Mouse (Mus musculus) heart, adult 18-20 months (tissue): ENCODE measurements at regions not wholly inside any gene's neighbourhood (a gene's known extent, or its start where the extent isn't known, plus 50 kb on each side); places are given as distances from the start of the nearest gene placed in this dataset.
A peak's percentile ranks its signal among the peaks of the same experiment; 100 is the strongest.
"Not testable (repeated sequence)": the region's sequence is repeated elsewhere in the genome, so short reads cannot be mapped to it uniquely, and the experiment has no call there.

Experiments used
- DNase-seq, 2 experiments: peaks; one replicate each; pipeline ENCODE4 v3.0.0; 2021 to 2022; ENCODE audit warnings: mixed read lengths in 1 of 2

- DNase-seq, result no peak
These were observed 589.3 kb downstream of the Dcdc2c start for GRCm38 (mm10) chr12:27962908-27963307.

GRCm38 (mm10) chr12:27960064-27960463, 592.1 kb downstream of the Dcdc2c start:
- no peak for DNase-seq

- no peak for DNase-seq
These were observed 604.6 kb downstream of the Dcdc2c start for GRCm38 (mm10) chr12:27947646-27948045.

- DNase-seq, result no peak
These were observed 604.6 kb upstream of the Sox11 start for GRCm38 (mm10) chr12:27946866-27947459.

GRCm38 (mm10) chr12:27945411-27945810, 603.0 kb upstream of the Sox11 start:
- no peak for DNase-seq

DNA sequence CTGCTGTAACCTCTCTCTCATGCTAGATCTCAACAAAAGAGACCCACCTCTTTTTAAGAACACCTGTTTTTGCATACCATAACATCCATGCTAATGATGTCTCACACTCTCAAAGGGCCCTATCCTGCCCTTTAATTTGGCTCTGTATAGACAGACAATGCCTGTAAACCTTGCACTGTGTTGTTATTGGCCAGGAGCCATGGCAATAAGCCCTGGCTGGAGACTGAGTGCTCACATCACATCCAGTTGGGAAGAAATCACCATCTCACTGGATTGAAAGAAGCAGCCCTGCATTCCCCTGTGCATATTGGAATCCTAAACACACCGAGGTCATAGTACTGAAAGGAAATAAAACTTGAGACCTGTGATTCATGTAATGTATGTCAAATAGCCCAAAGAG, 598.7 kb upstream of the Sox11 start:
- peak; percentile 2 to 4 for DNase-seq

GRCm38 (mm10) chr12:27932382-27933140, 590.2 kb upstream of the Sox11 start:
- no peak for DNase-seq

DNA sequence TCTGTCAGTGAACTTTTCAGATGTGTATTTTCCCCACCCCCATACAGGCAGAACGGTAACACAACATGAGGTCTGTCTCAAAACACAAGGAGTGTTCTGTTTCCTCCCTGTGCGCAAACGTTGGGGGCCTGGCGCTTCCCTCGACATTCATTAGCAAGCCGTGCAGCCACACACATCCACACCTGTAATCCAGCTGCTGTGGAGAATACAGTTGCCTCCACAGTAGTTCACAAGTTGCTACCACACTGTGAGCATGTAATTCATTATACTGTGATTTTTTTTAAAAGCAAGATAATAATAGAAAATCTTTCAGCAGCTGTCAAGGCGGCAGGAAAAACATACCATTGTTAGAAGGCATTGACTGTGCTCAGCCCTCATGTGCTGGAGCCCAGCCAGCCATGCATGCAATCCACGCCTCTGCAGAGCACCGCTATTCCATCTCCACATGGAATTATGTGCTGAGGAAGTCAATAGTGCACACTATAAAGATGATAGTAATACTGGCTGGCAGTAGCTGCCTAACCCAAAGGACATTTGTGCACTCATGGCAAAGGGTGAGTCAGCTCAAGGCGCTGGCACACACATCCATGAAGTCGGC, 586.1 kb upstream of the Sox11 start:
- no peak for DNase-seq

DNA sequence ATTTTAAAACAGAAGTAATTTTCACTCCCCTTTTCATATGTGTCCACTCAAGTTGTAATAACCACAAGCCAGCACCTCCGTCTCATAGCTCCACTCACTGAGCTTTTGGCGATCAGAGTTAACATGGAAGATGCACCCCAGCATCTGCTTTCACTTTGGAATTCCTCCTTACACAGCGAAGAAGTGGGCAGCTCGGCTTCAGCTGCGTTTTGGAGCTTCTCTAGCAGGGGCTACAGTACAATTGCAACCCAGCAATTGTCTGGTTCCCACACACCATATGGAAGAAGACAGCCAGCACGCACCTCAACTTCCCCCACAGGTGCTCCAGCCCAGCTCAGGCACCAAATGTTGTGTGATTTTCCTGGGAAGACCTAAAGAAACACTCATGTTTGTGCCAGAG, 584.4 kb upstream of the Sox11 start:
- DNase-seq, result no peak

DNA sequence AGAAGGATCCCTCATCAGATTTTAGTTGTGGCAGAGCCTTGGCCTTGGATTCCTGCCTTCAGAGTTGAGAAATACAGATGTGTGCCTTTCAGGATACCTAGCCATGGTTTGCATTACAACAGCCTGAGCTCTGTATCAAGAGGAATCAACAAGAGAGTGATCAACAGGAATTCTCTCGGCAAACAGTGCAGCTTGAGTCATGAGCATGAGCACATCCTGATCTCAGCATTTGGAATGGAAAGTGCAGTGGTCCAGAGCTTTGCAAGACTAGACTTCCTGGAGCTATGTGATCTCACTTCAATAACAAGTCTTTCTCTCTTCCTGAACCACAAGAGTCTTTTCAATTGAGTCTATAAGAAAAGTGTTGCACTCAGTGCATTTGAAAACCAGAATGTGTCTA, 578.2 kb upstream of the Sox11 start:
- DNase-seq, result no peak

- peak in 1 of 2 experiments; percentile 4 for DNase-seq
These were observed 574.1 kb upstream of the Sox11 start for GRCm38 (mm10) chr12:27916401-27916920.

DNA sequence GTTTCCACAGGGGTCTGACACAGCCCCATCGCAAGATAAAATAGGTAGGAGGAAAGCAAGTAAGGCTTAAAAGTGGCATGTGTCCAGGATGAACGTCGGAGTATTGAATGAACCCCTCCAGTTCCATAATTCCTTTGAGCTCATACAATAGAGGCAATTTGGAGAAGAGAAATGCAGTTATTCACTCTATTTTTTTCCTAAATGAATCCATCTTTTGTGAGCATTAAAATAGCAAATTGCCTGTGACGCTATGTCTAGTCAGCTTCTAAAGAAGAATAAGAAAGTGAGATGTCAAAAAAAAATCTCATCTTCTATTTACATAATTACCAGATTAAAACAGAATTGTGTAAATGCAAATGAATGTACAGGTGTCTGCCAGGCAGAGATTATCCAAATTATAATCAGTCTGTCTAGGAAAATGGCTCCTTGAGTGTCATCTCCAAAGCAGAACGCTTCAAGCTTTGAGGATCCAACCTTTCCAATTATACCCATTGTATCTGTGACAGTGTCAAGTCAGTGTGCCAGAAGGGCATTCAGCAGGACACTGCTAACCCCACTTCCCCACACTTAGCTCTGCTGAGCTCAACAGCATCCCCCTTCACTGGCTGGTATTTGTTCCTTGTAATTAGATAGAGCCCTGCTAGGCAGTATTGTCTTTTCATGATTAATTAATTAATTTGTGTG, 567.2 kb upstream of the Sox11 start:
- DNase-seq, result no peak

- DNase-seq, result not testable (repeated sequence)
These were observed 554.3 kb upstream of the Sox11 start for GRCm38 (mm10) chr12:27896682-27897081.

GRCm38 (mm10) chr12:27881720-27882119, 539.3 kb upstream of the Sox11 start:
- DNase-seq, result no peak

DNA sequence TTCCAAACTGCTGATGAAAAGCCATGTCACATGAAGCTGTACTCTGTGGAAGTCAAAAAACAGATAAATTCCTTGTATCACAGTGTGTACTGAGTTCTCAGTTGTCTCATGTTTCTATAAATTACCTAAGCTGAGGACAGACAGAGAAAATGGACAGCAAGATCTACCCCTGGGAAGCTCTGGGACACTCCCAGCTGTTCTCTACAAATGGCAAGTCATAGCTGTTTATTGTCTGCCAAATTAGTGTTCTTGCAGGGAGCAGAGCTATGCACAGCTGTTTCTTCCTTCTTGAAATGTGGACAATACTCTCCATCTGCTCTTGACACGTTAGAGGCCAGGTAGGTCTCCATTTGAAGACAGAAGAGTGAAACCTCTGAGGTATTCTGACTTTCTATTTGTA, 524.0 kb upstream of the Sox11 start:
- DNase-seq, result no peak

GRCm38 (mm10) chr12:27849537-27849936, 507.2 kb upstream of the Sox11 start:
- peak in 1 of 2 experiments; percentile 11 for DNase-seq

GRCm38 (mm10) chr12:27849099-27849498, 506.7 kb upstream of the Sox11 start:
- DNase-seq, result no peak

- no peak for DNase-seq
These were observed 505.8 kb upstream of the Sox11 start for GRCm38 (mm10) chr12:27848141-27848540.

- no peak for DNase-seq
These were observed 505.0 kb upstream of the Sox11 start for GRCm38 (mm10) chr12:27847397-27847796.

DNA sequence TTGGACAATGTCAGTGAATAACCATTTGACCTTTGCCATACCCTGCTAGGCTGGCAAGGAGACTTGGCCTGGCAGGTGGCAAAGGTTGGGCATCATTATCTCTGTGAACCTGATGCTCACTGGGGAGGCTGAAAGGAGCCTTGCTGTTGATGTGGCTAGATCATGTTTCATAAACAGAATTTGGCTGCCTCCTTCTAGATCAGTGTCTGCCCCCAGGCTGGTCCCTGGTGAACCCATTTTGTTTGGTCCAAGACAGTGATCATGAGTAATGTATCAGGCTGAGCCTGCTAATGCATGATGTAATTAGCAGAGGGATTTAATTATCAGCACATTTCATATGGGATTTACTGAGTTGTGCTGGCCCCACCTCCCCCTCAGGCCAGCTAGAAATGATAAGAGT, 502.6 kb upstream of the Sox11 start:
- DNase-seq, result no peak

GRCm38 (mm10) chr12:27838955-27839354, 496.6 kb upstream of the Sox11 start:
- no peak for DNase-seq

- DNase-seq, result no peak
These were observed 496.0 kb upstream of the Sox11 start for GRCm38 (mm10) chr12:27838384-27838783.

DNA sequence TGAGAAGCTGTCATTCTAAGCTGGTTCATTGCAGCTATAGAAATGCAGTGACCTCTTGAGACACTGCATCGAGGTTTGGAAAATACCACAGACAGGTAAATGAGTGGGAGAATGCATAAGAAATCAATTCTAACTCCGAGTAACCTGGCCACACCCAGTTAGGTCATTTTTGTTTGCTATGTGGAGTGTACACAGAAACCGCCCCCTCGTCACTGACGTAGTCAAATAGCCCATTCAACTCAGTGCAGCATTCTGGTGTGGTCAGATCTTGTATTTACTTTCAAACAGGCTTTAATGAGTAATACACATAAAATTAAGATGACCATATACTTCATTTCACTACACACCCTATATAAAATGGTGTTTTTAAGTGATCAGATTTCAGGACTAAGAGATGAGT, 483.8 kb upstream of the Sox11 start:
- DNase-seq, result no peak
